Mouse (Mus musculus): ENCODE data around the gene Lrrk1. TPM values are rescaled to one million over a fixed set of nuclear protein-coding genes. Genes with fewer than 3 reads are reported as not detected.

Lrrk1 gene
- total RNA-seq, 1 experiment = 7.4 TPM

- Histone ChIP-seq H3K36me3 (ENCODE audit: control insufficient read depth, insufficient read depth, low read length, poor library complexity, severe bottlenecking) (no peaks in the 10 kb centered on the region), H3K4me1 (ENCODE audit: control insufficient read depth in 2 of 2, insufficient read depth in 2 of 2, low read length in 2 of 2, poor library complexity in 1 of 2) (peaks cover 0 to 11% of the 10 kb centered on the region in 2 experiments; a peak in 2 of 4 replicates), H3K4me3 (ENCODE audit: insufficient read depth in 1 of 2, low read depth in 1 of 2, low read length in 2 of 2, poor library complexity in 1 of 2, severe bottlenecking in 1 of 2) (no peak overlapping the region), H3K9me3 (ENCODE audit: control insufficient read depth, insufficient read depth, low read depth, low read length) (no peaks in the 10 kb centered on the region), H3K27ac (ENCODE audit: insufficient read depth, low read depth, low read length, poor library complexity, severe bottlenecking) (no peak overlapping the region), H3K9ac (ENCODE audit: insufficient read depth, low read depth, low read length, poor library complexity, severe bottlenecking) (no peak overlapping the region)
- TF ChIP-seq ZNF384 (IDR thresholded peaks at IDR 0.05; ENCODE audit: low read depth, low read length) (no peak), MAFK (IDR thresholded peaks at IDR 0.05; ENCODE audit: insufficient read depth, low read depth, low read length) (no peak), HCFC1 (IDR thresholded peaks at IDR 0.05; ENCODE audit: borderline replicate concordance, insufficient read depth, low read length) (no peak), CHD2 (IDR thresholded peaks at IDR 0.05; ENCODE audit: low read depth, low read length) (no peak), ZC3H11A (IDR thresholded peaks at IDR 0.05; ENCODE audit: borderline replicate concordance, low read depth, low read length) (no peak)
- DNase-seq (ENCODE audit: low read depth, low spot score) = no peak
- in situ Hi-C loops (cut with MboI; ENCODE audit: low sequenced_read_pairs in 2 of 2, unreplicated experiment in 2 of 2) = no loop called here
Measured at GRCm38 (mm10) chr7:66278001-66278400, 110.1 kb downstream of the Lrrk1 start.

GRCm38 (mm10) chr7:66273494-66273893, 114.7 kb downstream of the Lrrk1 start:
- in situ Hi-C loops (cut with MboI; ENCODE audit: low sequenced_read_pairs in 2 of 2, unreplicated experiment in 2 of 2) = no loop called here
- no peaks in the 10 kb centered on the region for H3K36me3 ChIP-seq (ENCODE audit: control insufficient read depth, insufficient read depth, low read length, poor library complexity, severe bottlenecking)

GRCm38 (mm10) chr7:66271226-66271625, 116.9 kb downstream of the Lrrk1 start:
- Histone ChIP-seq H3K4me1 (ENCODE audit: control insufficient read depth in 2 of 2, insufficient read depth in 2 of 2, low read length in 2 of 2, poor library complexity in 1 of 2) (no peaks in the 10 kb centered on the region), H3K27ac (ENCODE audit: insufficient read depth, low read depth, low read length, poor library complexity, severe bottlenecking) (no peak overlapping the region), H3K4me3 (ENCODE audit: insufficient read depth in 1 of 2, low read depth in 1 of 2, low read length in 2 of 2, poor library complexity in 1 of 2, severe bottlenecking in 1 of 2) (no peak overlapping the region), H3K36me3 (ENCODE audit: control insufficient read depth, insufficient read depth, low read length, poor library complexity, severe bottlenecking) (no peaks in the 10 kb centered on the region), H3K9me3 (ENCODE audit: control insufficient read depth, insufficient read depth, low read depth, low read length) (no peaks in the 10 kb centered on the region), H3K9ac (ENCODE audit: insufficient read depth, low read depth, low read length, poor library complexity, severe bottlenecking) (no peak overlapping the region)
- in situ Hi-C loops (cut with MboI; ENCODE audit: low sequenced_read_pairs in 2 of 2, unreplicated experiment in 2 of 2) = no loop called here
- no peak for DNase-seq (ENCODE audit: low read depth, low spot score)
- no peak for TF ChIP-seq ZNF384 (IDR thresholded peaks at IDR 0.05; ENCODE audit: low read depth, low read length)
- TF ChIP-seq CHD2 (IDR thresholded peaks at IDR 0.05; ENCODE audit: low read depth, low read length) = no peak
- no peak for TF ChIP-seq ZC3H11A (IDR thresholded peaks at IDR 0.05; ENCODE audit: borderline replicate concordance, low read depth, low read length)
- no peak for TF ChIP-seq HCFC1 (IDR thresholded peaks at IDR 0.05; ENCODE audit: borderline replicate concordance, insufficient read depth, low read length)
- no peak for TF ChIP-seq MAFK (IDR thresholded peaks at IDR 0.05; ENCODE audit: insufficient read depth, low read depth, low read length)

More at GRCm38 (mm10) chr7:66273494-66273893, 114.7 kb downstream of the Lrrk1 start:
- Histone ChIP-seq H3K4me1 (ENCODE audit: control insufficient read depth in 2 of 2, insufficient read depth in 2 of 2, low read length in 2 of 2, poor library complexity in 1 of 2) (no peaks in the 10 kb centered on the region), H3K27ac (ENCODE audit: insufficient read depth, low read depth, low read length, poor library complexity, severe bottlenecking) (no peak overlapping the region), H3K9ac (ENCODE audit: insufficient read depth, low read depth, low read length, poor library complexity, severe bottlenecking) (no peak overlapping the region), H3K9me3 (ENCODE audit: control insufficient read depth, insufficient read depth, low read depth, low read length) (no peaks in the 10 kb centered on the region), H3K4me3 (ENCODE audit: insufficient read depth in 1 of 2, low read depth in 1 of 2, low read length in 2 of 2, poor library complexity in 1 of 2, severe bottlenecking in 1 of 2) (no peak overlapping the region)
- TF ChIP-seq CHD2 (IDR thresholded peaks at IDR 0.05; ENCODE audit: low read depth, low read length) = no peak
- TF ChIP-seq HCFC1 (IDR thresholded peaks at IDR 0.05; ENCODE audit: borderline replicate concordance, insufficient read depth, low read length) = no peak
- TF ChIP-seq MAFK (IDR thresholded peaks at IDR 0.05; ENCODE audit: insufficient read depth, low read depth, low read length) = no peak
- no peak for TF ChIP-seq ZNF384 (IDR thresholded peaks at IDR 0.05; ENCODE audit: low read depth, low read length)
- TF ChIP-seq ZC3H11A (IDR thresholded peaks at IDR 0.05; ENCODE audit: borderline replicate concordance, low read depth, low read length) = no peak
- no peak for DNase-seq (ENCODE audit: low read depth, low spot score)

GRCm38 (mm10) chr7:66266942-66267850, 121.0 kb downstream of the Lrrk1 start:
- H3K9me3 ChIP-seq (ENCODE audit: control insufficient read depth, insufficient read depth, low read depth, low read length) = no peaks in the 10 kb centered on the region
- in situ Hi-C loops (cut with MboI; ENCODE audit: low sequenced_read_pairs in 2 of 2, unreplicated experiment in 2 of 2) = no loop called here
- H3K9ac ChIP-seq (ENCODE audit: insufficient read depth, low read depth, low read length, poor library complexity, severe bottlenecking) = no peak overlapping the region
- no peak overlapping the region for H3K4me3 ChIP-seq (ENCODE audit: insufficient read depth in 1 of 2, low read depth in 1 of 2, low read length in 2 of 2, poor library complexity in 1 of 2, severe bottlenecking in 1 of 2)
- no peaks in the 10 kb centered on the region for H3K4me1 ChIP-seq (ENCODE audit: control insufficient read depth in 2 of 2, insufficient read depth in 2 of 2, low read length in 2 of 2, poor library complexity in 1 of 2)
- H3K36me3 ChIP-seq (ENCODE audit: control insufficient read depth, insufficient read depth, low read length, poor library complexity, severe bottlenecking) = no peaks in the 10 kb centered on the region; the same call in 1 of the 2 replicates
- no peak overlapping the region for H3K27ac ChIP-seq (ENCODE audit: insufficient read depth, low read depth, low read length, poor library complexity, severe bottlenecking)
- DNase-seq (ENCODE audit: low read depth, low spot score) = no peak
- TF ChIP-seq HCFC1 (IDR thresholded peaks at IDR 0.05; ENCODE audit: borderline replicate concordance, insufficient read depth, low read length) = no peak
- TF ChIP-seq ZNF384 (IDR thresholded peaks at IDR 0.05; ENCODE audit: low read depth, low read length) = no peak

All from ES-E14 (cell line).